Mouse (Mus musculus): Measurements from ENCODE around the gene Rhod. TPM values are rescaled to one million over a fixed set of nuclear protein-coding genes. Genes with fewer than 3 reads are reported as not detected.

The Rhod gene
- total RNA-seq, 4 experiments from 2014 or later = 0.74 to 1.1 (median 0.85) TPM

DNA sequence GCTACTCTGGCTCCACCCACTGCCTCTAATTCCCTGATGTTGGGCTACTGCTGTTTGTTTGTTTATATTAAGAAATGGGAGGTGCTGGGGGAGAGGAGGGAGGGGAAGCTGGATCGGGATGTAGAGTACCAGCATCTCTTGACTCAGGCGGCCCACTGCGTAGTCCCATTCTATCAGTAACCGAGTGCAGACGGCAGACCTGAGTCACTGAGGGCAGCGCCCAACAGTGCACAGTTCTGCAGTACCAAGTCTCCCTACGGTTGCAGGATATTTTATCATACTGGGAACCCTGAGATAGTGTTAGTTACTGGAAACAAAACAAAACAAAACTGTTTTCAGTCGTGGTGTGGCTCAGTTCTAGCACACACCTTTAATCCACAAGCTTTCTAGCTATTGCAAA lies 11.9 kb upstream of the Rhod start:
- DNase-seq (ENCODE audit: low spot score in 2 of 2) = no peak

DNA sequence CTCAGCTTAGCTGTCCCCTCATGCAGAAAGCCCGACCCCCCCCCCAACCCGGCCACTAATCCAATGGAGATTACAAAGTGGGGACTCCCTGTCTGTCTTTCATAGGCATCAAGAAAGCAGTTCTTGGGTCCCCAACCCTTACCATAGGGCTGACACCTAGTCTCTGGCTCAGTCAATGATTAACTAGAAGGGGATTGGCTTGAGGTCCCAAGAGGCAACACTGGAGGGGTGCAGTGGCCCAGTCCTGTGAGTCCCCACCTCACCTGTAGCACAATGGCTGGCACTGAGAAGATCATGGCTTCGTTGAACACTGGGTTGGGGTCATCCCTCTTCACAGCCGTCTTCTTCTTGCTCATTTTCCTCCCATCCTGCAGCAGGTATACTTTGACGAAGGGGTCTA lies 11.4 kb upstream of the Rhod start:
- no peak for DNase-seq (ENCODE audit: low spot score in 2 of 2)

DNA sequence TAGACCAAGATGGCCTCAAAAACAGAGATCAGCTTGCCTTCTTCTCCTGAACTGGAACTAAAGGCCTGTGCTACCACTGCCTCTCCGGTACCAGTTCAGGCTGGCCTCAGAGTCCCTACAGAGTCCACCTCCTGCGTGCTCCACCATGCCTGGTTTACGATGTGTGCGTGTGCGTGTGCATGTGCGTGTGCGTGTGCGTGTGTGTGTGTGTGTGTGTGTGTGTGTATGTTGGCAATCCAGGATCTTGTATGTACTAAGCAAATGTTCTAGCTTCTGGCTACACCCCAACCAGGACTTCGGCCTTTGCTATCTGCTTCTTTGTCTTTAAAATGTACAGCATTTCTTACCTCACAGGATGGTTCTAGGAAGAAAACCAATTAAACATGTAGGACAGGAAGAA lies 10.0 kb upstream of the Rhod start:
- DNase-seq (ENCODE audit: low spot score in 2 of 2) = no peak

DNA sequence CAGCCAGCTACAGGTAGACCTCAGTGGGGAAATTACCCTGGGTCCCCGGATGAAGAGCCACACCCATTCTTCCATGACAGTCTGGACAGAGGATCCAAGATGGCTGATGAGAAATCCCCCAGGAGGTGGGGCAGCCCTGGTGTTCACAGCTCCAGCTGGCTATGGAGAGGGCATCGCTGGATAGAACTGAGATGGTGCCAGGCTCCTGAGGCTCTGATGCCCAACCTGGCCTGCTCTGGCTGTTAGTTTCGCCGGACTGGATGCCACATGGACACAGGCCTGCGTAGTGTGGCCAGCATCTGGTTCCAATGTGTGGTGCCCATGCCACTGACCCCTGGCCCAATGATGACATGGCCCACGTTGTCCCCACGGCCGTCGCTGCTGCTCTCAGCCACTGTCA lies 8.2 kb upstream of the Rhod start:
- DNase-seq (ENCODE audit: low spot score in 2 of 2) = no peak

DNA sequence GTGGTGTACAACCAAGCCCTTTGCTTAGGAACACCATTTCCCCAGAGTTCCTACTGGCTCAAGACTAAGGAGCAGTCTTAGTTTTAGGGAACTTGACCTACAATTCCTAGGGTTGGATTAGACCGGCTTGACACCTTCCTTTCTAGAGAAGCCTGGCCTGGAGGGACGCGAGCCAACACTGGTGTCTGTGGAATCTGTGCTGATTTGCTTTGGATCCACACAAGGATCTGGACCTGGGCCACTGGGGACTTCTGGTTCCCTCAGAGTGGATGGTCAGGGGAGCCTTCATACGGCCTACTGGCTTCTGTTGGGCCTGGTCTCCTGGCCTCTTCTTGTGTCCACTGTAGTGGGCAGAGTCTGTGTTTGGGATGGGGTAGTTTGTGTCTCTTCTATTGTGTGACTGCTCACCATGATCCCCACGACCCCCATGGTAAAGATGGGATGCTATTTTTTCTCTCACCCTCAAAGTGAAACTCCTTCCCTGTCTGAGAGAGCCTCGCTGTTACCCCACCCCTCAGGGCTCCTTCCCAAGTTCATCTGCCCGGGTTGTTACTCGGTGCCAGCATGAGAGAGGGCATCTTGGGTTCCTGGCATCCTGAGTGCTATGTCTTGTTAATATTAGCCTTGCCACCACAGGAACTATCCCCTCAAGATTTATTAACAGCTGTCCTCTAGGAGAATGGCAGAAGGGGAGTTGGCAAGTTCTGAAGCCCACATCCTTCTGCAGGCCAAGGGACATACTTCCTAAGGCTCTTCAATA lies 7.6 kb upstream of the Rhod start:
- no peak for DNase-seq (ENCODE audit: low spot score in 2 of 2)

DNA sequence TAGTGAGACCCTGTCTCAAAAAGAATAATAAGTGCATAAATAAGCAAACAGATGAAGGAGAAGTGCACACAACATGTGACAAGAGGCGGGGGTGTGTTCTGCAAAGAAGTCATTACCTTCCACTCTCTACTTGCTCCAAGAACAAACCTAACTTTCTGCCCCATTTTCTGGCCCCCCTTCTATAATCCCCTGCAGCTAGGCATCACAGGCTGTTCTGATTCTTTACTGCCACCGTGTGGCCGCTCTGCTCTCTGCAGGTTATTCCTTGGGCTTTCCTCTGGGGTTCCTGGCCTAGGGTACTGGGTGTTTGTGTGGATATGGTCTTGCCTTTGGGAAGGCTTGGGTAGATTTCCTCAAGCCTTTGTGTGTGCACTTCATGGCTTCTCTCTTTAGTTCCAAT lies 3.2 kb upstream of the Rhod start:
- DNase-seq (ENCODE audit: low spot score in 2 of 2) = peak in 1 of 2 experiments; percentile 70

DNA sequence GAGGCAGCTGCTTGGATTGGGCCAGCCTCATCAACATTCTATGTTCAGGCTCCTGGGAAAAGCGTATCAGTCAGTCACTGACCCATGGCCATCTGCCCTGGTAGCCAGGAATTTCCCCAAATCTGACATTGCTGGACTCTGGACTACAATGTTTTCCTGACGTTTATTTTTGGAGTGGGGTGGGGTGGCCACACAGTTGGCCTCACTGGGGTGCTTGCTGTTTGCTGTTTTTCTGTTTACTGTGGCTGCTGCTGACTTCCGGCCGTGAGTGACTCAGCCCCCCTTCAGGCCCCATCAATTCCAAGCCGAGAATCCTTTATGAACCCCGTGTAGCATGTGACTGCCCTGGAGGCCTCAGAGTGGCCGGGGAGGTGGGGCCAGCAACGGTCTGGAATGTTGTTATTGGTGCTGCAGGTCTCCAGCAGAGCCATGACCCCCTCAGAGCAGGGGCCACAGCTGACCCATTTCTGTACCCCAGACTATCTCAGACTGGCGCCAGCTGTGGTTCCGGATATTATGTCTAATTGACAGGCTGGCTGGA lies 2.5 kb upstream of the Rhod start:
- DNase-seq (ENCODE audit: low spot score in 2 of 2) = no peak

DNA sequence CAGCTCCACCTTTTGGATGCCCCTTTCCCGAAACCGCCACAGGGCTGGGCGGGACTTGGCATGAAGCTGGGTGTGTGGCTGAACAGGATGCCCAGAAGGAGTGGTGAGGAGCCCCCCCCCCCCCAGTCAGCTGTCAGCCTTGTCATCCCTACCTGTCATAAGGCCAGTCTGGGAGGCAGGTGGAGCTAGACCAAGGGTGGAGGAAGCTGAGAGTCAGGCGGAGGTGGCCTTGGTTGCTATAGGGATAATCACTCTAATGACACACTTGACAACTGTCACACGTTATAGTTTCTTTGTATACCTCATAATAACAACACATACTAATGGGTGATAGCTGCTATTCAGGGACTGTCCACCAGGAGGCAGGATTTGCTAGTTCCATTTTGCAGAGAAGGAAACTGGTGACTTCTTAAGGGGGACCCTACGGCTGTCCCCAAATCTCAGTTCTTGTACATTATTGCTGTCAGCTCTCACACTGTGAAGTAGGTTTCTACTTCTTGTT lies 1.9 kb upstream of the Rhod start:
- peak in 1 of 2 experiments; percentile 54 for DNase-seq (ENCODE audit: low spot score in 2 of 2)

DNA sequence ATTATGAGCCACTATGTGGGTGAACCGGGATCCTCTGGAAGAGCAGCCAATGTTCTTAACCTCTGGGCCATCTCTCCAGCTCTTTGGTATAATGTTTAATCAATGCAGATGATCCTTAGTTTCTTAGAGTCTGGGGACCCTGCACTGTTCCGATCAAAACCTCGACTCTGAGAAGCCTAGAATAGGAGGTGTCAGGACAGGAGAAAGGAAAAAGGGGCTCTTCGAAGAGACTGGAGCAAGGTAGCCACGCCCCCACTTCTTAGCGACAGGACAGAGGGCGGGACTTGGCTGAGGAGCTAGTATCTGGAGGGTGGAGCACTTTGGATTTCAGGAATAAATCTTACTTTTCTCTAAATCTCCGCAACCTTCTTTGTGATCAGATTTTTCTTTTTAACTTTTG lies 990 bp upstream of the Rhod start:
- no peak for DNase-seq (ENCODE audit: low spot score in 2 of 2)

DNA sequence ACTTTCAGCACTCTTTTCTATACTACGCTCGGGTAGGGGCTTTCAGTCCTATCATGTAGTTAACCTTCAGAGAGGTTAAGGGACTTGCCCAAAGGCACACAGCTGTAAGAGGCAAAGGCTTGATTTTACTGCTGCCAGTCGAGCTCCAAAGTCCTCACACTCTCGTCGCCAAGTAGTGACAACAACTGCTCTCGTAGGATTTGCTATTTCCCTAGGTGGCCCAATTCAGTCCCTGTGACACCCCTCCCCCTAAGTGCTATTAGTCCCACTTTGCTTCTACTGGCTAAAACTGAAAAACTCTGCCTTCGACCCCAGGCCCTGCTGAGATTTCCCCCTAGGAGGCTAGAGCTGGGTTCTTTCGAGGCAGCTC lies 456 bp downstream of the Rhod start:
- DNase-seq (ENCODE audit: low spot score in 2 of 2) = no peak

DNA sequence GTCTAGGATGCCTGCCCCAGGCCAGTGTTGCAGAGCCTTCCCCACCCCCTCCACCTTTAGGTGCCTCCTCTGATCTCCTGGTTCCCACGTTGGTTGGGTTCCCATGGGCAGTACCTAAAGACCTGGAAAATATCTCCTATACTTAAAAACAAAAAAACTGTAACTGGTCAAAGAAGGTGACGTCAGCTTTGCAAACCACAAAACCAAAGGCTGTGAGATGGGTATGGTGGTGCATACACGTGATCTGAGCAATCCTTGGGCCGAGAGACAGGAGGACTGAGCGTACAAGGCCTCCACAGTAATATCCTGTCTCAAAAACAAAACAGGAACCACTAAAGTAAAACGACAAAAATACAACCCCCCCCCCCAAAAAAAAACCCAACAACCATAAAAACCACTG lies 1.3 kb downstream of the Rhod start:
- no peak for DNase-seq (ENCODE audit: low spot score in 2 of 2)

DNA sequence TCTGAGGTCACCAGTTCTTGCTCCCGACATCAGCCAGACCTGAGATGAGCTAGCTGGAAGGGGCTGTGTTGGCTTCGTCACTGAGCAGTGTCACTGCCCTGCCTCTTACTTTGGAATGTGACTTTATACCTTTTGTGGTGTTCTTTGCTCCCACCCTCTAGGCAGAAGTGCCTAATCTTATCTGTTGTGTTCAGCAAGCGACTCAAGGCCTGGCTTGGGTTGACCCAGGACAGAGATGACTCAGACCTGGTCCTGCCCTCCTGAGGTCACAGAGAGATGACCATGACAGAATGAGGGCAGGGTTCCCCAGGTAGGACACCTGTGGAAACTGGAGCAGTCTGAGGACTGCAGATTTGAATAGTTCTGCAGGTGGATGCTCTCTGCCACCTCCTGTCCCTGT lies 3.0 kb downstream of the Rhod start:
- DNase-seq (ENCODE audit: low spot score in 2 of 2) = no peak

DNA sequence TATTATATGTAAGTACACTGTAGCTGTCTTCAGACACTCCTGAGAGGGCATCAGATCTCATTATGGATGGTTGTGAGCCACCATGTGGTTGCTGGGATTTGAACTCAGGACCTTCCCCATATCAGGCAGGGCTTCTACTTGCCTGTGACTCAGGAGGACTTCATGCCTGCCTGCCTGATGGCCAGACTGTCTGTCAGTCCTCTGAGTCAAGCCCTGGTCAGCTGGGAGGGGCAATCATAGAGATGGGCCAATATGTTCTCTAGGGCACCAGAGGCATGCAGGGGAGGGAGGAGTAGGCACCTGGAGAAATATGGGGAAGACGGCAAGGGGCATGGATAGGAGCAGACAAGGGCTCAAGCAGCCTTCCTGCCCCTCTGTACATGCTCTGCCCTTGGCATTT lies 4.2 kb downstream of the Rhod start:
- DNase-seq (ENCODE audit: low spot score in 2 of 2) = no peak

DNA sequence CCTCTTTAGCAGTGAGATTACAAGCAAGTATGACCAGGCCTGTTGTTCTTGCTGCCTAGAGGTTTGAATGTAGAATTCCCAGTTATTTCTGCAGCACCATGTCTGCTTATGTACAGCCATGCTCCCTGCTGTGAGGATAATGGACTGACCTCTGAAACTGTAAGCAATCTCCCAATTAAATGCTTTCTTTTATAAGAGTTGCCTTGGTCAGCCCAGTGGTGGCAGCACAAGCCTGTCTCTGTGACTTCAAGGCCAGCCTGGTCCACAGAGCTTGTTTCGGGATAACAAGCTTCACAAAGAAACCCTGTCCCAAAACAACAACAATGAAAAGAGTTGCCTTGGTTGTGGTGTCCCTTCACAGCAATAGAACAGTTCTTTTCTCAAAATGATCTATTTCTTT lies 5.5 kb downstream of the Rhod start:
- DNase-seq (ENCODE audit: low spot score in 2 of 2) = no peak

DNA sequence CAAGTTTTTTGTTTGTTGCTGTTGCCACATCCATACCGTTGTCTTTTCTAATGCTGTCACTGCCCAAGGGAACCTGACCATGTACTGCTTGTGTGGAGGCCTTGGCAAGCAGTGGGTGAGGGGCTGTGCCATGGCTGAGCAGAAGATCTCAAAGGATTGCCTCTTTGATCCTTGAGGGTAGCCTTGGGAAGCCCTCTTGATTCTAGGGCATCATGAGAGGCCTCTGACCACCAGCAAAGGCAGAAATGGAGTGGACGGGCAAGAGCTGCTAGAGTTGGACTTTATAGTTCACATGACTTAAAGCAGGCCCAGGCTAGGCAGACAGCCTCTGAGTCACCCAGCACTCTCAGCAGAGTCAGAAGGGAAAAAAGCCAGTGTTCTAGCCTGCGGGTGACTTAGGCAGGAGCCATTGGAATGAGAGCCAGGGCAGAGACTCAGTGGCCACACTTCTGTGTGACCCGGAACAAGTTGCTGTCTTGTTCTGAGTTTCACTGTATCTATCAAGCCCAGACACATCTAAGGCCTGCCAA lies 9.1 kb downstream of the Rhod start:
- DNase-seq (ENCODE audit: low spot score in 2 of 2) = no peak

DNA sequence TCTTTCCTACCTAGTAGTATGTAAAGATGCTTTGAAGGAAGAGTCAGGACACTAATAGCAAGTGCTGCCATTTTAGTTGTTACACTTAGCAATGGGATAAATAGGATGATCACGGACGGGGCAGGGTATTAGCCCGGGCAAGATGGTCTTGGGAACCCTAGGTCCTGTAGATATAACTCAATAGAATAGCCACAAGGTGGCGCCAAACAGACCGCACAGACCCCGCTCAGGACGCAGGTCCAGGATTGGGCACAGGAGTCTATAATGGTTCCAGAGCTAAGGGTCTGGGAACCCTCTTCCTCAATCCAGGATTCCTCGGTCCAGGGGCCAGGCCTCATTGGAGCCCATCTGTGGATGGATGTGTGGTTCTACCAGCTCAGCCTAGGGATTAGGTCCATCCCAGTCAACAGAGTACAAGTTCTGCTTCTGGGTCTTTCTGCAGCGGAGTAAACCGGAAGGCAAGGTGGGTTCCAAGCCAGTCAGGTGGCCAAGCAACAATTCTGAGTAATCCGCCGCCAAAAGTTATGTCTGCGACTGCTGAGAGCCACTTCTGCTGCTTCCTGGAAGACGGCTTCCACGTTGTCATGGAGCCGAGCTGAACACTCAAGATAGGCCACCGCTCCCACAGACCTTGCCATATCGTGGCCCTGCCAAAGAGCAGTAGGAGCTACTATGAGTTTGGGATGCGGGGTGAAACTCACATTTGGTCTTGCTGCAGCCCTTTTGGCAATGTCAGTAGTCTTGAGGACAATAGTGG lies 13.4 kb downstream of the Rhod start:
- DNase-seq (ENCODE audit: low spot score in 2 of 2) = no peak

DNA sequence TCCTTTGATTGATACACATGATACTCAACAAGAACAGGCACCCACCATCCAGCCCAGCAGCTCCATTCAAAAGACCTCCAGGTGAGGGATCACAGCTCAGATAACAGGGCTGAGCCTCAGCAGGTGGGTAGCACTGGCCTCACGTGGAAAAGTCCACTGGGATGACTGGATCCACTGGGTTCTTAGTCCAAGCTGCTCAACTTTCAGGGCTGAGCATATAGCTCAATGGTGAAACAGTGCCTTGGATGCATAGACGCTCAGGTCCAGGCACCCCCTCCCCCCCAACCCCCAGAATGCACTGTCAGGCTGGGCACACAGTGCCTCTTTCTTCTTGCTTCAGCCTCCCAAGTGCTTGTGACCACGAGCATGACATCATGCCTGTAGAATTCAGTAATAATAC lies 16.2 kb downstream of the Rhod start:
- no peak for DNase-seq (ENCODE audit: low spot score in 2 of 2)

DNA sequence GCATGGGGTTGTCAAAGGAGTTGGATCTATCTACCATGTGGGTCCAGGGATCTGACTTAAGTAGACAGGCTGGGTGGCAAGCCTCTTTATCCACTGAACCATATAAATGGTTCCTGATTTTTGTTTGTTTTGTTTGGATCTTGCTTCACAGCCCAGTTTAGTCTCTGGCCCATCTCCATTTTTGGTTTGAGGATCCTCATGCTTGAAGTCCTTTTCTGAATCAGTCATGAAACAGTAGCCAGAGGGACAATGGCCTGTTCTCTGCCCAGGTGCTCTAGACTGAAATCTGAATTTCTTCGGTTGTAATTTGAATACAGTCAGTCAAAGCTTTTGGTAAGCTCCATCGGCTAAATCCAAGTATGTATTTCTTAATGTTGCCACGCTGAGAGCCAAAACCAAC lies 16.7 kb downstream of the Rhod start:
- DNase-seq (ENCODE audit: low spot score in 2 of 2) = no peak

DNA sequence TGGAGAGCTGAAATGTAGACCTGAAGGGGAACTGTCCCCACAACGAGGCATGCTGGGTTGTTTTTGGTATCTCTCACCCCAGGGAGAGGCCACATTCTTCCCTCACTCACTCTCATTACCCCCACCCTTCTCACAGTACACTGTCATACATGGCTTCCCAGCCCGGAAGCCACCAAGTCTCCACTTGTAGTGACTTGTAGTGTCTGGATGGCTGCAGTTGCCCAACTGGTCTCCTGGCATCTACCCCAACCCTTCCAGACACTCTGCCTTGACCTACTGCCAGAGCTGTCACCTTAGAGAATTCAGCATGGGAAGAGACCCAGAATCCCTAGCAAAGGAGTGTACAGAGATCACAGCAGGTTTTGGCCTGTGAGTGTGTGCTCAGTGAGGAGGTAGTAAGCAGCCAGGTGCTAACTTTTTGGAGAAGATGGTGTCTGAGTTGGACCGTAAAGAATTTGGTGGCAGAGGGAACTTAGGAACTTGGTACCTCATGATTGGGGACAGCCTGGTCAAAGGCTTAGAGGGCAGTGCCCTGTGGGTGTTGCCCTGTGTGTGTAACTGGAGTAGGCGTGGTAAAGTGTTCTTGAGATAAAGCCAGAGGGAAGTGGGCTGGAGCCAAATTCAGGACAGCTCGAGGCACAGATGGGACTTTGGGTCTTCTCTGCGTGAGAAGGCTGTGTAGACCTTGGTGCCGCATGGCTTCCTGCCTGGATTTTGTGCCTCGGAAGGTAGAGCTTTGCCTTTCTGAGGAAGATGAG lies 18.9 kb downstream of the Rhod start:
- DNase-seq (ENCODE audit: low spot score in 2 of 2) = no peak

DNA sequence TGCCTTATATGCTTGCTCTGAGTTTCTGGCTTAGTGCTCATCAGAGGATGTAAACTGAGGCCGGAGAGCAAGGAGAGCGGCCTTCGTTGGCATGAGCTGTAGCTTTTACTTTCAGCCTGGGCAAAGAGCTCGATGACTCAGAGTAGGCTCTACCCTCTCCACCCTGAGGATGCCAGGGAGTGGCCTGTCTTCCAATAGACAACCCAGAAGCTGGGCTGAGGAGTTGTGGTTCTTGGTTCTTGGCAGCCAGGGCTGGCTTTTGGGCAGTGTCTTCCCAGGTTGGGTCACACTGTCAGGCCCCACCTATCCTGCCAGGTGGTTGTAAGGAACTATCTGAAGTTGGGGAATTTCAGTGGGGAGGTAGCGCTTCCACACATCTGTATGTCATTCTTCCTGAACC lies 19.5 kb downstream of the Rhod start:
- no peak for DNase-seq (ENCODE audit: low spot score in 2 of 2)

DNA sequence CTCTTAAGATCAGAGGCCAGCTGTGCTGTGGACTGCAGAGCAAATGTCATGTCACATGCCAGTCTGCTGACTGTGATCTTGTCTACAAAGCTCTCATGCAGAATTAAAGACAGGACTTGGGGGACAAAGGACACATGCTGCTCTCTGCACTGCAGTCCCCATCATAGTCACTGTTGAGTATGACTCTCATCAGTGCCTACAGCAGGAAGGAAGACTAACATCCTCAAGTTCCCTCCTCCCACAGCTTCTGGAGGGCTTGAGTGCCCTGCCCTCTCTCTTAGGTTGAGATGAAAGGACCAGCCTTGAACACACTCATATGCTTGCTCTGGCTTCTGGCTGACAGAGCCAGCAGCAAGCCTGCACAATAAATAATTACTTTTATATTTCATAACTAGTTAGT lies 21.5 kb downstream of the Rhod start:
- DNase-seq (ENCODE audit: low spot score in 2 of 2) = no peak

DNA sequence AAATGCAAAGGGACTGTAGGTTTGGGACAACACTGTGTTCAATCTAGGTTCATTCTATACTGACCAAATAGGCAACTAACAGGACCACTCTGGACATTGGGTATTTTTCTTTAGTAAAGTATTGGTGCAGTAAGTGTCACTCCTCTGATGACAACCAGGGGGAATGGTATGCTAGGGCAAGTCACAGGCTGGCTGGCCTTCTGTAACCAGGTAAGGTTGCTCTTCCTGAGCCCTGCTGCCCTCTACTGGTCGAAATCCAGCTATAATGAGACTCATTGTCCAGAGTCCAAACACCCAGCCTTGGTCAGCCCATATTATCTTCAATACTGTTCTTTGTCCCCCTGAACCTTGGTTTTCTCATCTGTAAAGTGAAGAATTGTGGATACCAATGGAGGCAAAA lies 22.0 kb downstream of the Rhod start:
- peak in 1 of 2 experiments; percentile 51 for DNase-seq (ENCODE audit: low spot score in 2 of 2)
